Mouse (Mus musculus) liver, embryonic 14.5 days (tissue): ENCODE results near the gene Uhmk1.

Source experiments
- CTCF ChIP-seq: IDR thresholded peaks from 2 replicates; pipeline ENCODE4 v1.5.1; 2016; ENCODE audit warnings: antibody characterized with exemption, low read depth, control low read depth
- EP300 ChIP-seq: IDR thresholded peaks from 2 replicates; pipeline ENCODE4 v1.6.1; 2016; ENCODE audit warnings: antibody characterized with exemption, low read depth

GRCm38 (mm10) chr1:170155298-170155697, 59.9 kb downstream of the Uhmk1 start:
- TF ChIP-seq CTCF (peak; percentile 52; the same call in 1 of the 2 replicates), EP300 (no peak)
